Mouse (Mus musculus) limb, embryonic 13.5 days (tissue): ENCODE measurements around the gene Fbxo11. TPM values are rescaled to one million over a fixed set of nuclear protein-coding genes. Genes with fewer than 3 reads are reported as not detected.
"Not testable (repeated sequence)": the region's sequence is repeated elsewhere in the genome, so short reads cannot be mapped to it uniquely, and the experiment has no call there.

Experiments used
- ATAC-seq: fragments of 200-750 bp; cut with Nextera tagmentation; 2 replicates; pipeline ENCODE4 v1.8.0; 2017; ENCODE audit warnings: low read depth, moderate number of reproducible peaks, moderate TSS enrichment; ENCODE audit not compliant: low FRiP score
- H3K27ac ChIP-seq: fragments of 300-500 bp; sonication (generic); 2 replicates; pipeline ENCODE4 v1.5.1; 2015; ENCODE audit warnings: inconsistent platforms, mild to moderate bottlenecking, moderate library complexity
- H3K27me3 ChIP-seq: fragments of 300-500 bp; sonication (generic); 2 replicates; pipeline ENCODE4 v1.6.1; 2015; ENCODE audit warnings: mild to moderate bottlenecking, inconsistent platforms
- H3K36me3 ChIP-seq: fragments of 300-500 bp; sonication (generic); 2 replicates; pipeline ENCODE4 v1.6.1; 2015; ENCODE audit warnings: inconsistent platforms, mild to moderate bottlenecking, moderate library complexity
- H3K4me1 ChIP-seq: fragments of 300-500 bp; sonication (generic); 2 replicates; pipeline ENCODE4 v1.6.1; 2015; ENCODE audit warnings: inconsistent platforms
- H3K4me2 ChIP-seq: fragments of 300-500 bp; sonication (generic); replicated peaks from 2 replicates; pipeline ENCODE4 v1.6.1; 2015; ENCODE audit warnings: inconsistent platforms, mild to moderate bottlenecking, moderate library complexity
- H3K4me3 ChIP-seq: fragments of 300-500 bp; sonication (generic); 2 replicates; pipeline ENCODE4 v1.5.1; 2015; ENCODE audit warnings: moderate library complexity, mild to moderate bottlenecking, inconsistent platforms
- H3K9ac ChIP-seq: fragments of 300-500 bp; sonication (generic); 2 replicates; pipeline ENCODE4 v1.6.1; 2015; ENCODE audit warnings: mild to moderate bottlenecking, inconsistent platforms
- H3K9me3 ChIP-seq: fragments of 300-500 bp; sonication (generic); 2 replicates; pipeline ENCODE4 v1.6.1; 2016; ENCODE audit warnings: inconsistent platforms
- WGBS: fragments of 180-500 bp; shearing (Covaris S2); methylation state at CpG from one replicate; pipeline ENCODE4 v1.1.7; 2015; 5-methylcytosine and 5-hydroxymethylcytosine counted together
- polyA plus RNA-seq: library from polyadenylated mRNA; unstranded; fragments of >200 nt; fragmentation: Nextera tagmentation; extraction: Ambion mirVana; gene quantifications from 2 replicates; pipeline ENCODE4 v1.2.1, GENCODE M21; 2015

Gene Fbxo11
- polyA plus RNA-seq, 1 experiment from 2014 or later, result 21.1 TPM

DNA sequence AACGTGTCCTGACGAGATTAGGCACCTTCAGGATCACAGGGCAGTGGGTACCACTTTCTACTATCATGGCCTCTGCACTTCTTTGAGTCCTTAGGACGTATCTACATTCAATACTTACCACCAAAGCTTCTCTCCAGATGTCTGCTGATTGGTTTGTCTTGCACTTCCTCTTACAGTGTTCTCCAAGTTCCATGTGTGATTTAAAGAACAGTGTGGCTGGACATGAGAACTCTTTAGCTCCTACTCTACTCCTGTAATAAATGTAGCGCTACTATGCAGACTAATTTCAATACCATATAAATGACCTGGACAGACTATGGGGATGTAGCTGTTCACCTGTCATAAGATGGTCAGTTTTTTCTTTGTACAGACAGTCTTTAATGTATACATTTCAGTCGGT is 24.3 kb downstream of the Fbxo11 start:
- Histone ChIP-seq H3K9ac (no peak overlapping the region), H3K36me3 (peaks cover 4% of the 10 kb centered on the region), H3K4me2 (no peak overlapping the region), H3K27me3 (no peaks in the 10 kb centered on the region), H3K4me3 (no peak overlapping the region), H3K9me3 (no peaks in the 10 kb centered on the region), H3K4me1 (peaks cover 8% of the 10 kb centered on the region; the same call in 1 of the 2 replicates), H3K27ac (no peak overlapping the region)
- 89% methylated on average over 5 of the region's 5 CpGs for WGBS
- no peak for ATAC-seq

DNA sequence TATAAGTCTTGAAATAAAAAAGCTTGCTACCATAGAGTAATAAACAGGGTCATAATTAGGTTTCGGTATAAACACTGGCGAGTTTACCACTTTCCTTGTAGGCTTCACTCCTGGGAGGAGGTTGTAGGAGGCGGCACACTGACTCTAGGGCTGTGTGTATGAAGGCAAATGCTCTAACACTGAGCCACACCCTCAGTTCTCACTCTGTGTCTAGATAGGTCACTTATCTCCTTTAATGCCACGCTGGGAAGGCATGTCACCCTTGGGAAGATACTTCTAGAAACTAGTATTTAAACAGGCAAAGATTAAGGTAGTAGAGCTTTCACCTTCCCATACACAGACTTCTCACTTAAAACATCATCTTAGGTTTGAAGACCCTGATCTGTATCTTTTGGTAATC is 30.7 kb downstream of the Fbxo11 start:
- Histone ChIP-seq H3K4me1 (peaks cover 12% of the 10 kb centered on the region; the same call in 1 of the 2 replicates), H3K9ac (no peak overlapping the region), H3K9me3 (no peaks in the 10 kb centered on the region), H3K27ac (no peak overlapping the region), H3K36me3 (no peaks in the 10 kb centered on the region), H3K27me3 (no peaks in the 10 kb centered on the region), H3K4me3 (no peak overlapping the region), H3K4me2 (no peak overlapping the region)
- no peak for ATAC-seq
- 69% methylated on average over 4 of the region's 4 CpGs for WGBS

DNA sequence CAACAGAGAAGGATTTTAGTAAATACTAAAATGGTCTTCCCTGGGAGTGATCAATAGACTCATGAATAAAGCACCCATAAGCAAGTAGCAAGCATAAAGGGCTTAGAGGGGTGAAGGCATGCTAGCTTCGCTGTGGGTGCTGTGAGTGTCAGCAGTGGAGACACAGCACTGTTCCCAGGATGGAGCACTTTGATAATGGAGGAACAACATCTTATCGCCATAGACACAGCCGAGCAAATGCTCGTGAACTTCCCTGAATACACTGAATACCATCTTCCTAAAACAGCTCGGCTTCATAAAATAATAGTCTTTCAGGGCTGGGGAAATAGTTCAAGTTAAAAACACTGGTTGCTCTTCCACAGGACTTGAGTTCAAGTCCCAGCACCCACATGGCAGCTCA is 33.3 kb downstream of the Fbxo11 start:
- no peak for ATAC-seq
- WGBS, result 90% methylated on average over 5 of the region's 5 CpGs
- Histone ChIP-seq H3K36me3 (no peaks in the 10 kb centered on the region), H3K27me3 (no peaks in the 10 kb centered on the region), H3K9me3 (no peaks in the 10 kb centered on the region), H3K27ac (no peak overlapping the region), H3K4me1 (peaks cover 12% of the 10 kb centered on the region; the same call in 1 of the 2 replicates), H3K4me2 (no peak overlapping the region), H3K4me3 (no peak overlapping the region), H3K9ac (no peak overlapping the region)

GRCm38 (mm10) chr17:88029194-88029970 is 35.7 kb downstream of the Fbxo11 start:
- WGBS, result 86% methylated on average over 17 of the region's 17 CpGs

GRCm38 (mm10) chr17:88025227-88025626 is 39.9 kb downstream of the Fbxo11 start:
- Histone ChIP-seq H3K4me2 (no peak overlapping the region), H3K27me3 (no peaks in the 10 kb centered on the region), H3K36me3 (no peaks in the 10 kb centered on the region), H3K9ac (no peak overlapping the region), H3K4me1 (peaks cover 9% of the 10 kb centered on the region), H3K27ac (no peak overlapping the region), H3K9me3 (no peaks in the 10 kb centered on the region), H3K4me3 (no peak overlapping the region)
- no peak for ATAC-seq
- 51% methylated on average over 4 of the region's 4 CpGs for WGBS

More at GRCm38 (mm10) chr17:88029194-88029970, 35.7 kb downstream of the Fbxo11 start:
- H3K36me3 ChIP-seq, result no peaks in the 10 kb centered on the region
- H3K27ac ChIP-seq, result no peak overlapping the region
- H3K4me1 ChIP-seq, result peaks cover 18% of the 10 kb centered on the region
- H3K9me3 ChIP-seq, result no peaks in the 10 kb centered on the region
- no peaks in the 10 kb centered on the region for H3K27me3 ChIP-seq
- no peak for ATAC-seq
- H3K4me2 ChIP-seq, result no peak overlapping the region
- no peak overlapping the region for H3K4me3 ChIP-seq
- no peak overlapping the region for H3K9ac ChIP-seq

- Histone ChIP-seq H3K27me3 (no peaks in the 10 kb centered on the region), H3K4me1 (peaks cover 14% of the 10 kb centered on the region), H3K27ac (no peak overlapping the region), H3K4me3 (no peak overlapping the region), H3K9ac (no peak overlapping the region), H3K36me3 (no peaks in the 10 kb centered on the region), H3K4me2 (no peak overlapping the region), H3K9me3 (no peaks in the 10 kb centered on the region)
- no peak for ATAC-seq
- WGBS, result 84% methylated on average over 1 of the region's 1 CpGs
Measured at GRCm38 (mm10) chr17:88023924-88024323, 41.2 kb downstream of the Fbxo11 start.

DNA sequence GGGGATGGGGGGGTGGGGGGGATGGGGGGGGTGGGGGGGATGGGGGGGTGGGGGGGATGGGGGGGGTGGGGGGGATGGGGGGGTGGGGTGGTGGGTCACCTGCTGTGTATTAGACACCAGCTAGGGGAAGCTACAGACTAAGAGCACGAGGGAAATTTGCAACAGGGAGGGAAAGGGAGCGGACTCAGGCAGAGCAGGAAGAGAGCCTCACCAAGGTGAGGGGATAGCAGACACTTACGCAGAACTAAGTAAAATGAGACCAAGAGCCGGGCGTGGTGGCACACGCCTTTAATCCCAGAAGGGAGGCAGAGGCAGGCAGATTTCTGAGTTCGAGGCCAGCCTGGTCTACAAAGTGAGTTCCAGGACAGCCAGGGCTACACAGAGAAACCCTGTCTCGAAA is 49.1 kb downstream of the Fbxo11 start:
- H3K27ac ChIP-seq, ATAC-seq, H3K4me2 ChIP-seq, H3K4me3 ChIP-seq, H3K27me3 ChIP-seq, H3K9me3 ChIP-seq, H3K9ac ChIP-seq: not testable (repeated sequence)
- 89% methylated on average over 8 of the region's 8 CpGs for WGBS
- Histone ChIP-seq H3K36me3 (peaks cover 40% of the 10 kb centered on the region), H3K4me1 (peaks cover 14% of the 10 kb centered on the region; the same call in 1 of the 2 replicates)

DNA sequence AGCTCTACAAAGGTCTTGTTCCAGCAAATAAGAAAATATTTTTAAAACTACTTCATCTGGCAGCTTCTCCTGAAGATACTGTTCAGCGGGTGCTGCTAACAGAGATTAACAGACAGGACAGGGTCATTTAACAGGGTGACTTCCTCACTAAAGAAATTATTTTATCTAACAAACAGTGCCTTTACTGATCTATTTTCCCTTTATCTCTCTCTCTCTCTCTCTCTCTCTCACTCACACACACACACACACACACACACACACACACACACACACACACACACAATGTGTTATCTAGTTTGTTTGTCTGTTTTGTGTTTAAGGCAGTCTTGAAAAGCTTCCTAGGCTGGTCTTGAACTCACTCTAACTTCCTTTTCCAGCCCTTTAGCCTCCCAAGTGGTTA is 50.6 kb downstream of the Fbxo11 start:
- Histone ChIP-seq H3K9me3 (no peaks in the 10 kb centered on the region), H3K27ac (no peak overlapping the region), H3K36me3 (peaks cover 53% of the 10 kb centered on the region), H3K9ac (no peak overlapping the region), H3K4me3 (no peak overlapping the region), H3K4me1 (peaks cover 10% of the 10 kb centered on the region; the same call in 1 of the 2 replicates), H3K4me2 (no peak overlapping the region), H3K27me3 (no peaks in the 10 kb centered on the region)
- 95% methylated on average over 1 of the region's 1 CpGs for WGBS
- ATAC-seq, result no peak

DNA sequence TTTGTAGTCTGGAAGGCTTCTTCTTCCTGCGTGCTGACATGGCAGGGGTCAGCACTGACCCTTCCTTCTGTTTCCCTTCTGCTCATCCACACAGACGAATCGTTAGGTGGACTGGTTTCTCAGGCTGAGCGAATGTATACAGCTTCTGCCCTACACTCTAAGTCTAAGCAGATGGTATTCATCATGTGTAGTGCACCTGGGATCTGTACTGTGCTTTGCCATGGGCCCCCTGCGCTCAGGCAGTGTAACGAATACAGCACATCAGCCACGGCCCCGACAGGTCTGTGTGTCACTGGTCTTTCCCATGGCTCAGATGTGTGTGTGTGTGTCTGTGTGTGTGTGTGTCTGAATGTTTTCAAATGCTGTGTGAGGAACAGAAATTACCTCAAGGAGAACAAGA is 58.1 kb downstream of the Fbxo11 start:
- Histone ChIP-seq H3K36me3 (peaks cover 84% of the 10 kb centered on the region), H3K4me2 (no peak overlapping the region), H3K27ac (peak overlapping the region; percentile 28; the same call in 1 of the 2 replicates), H3K9me3 (no peaks in the 10 kb centered on the region), H3K27me3 (no peaks in the 10 kb centered on the region), H3K4me1 (no peaks in the 10 kb centered on the region), H3K4me3 (no peak overlapping the region), H3K9ac (no peak overlapping the region)
- 55% methylated on average over 8 of the region's 8 CpGs for WGBS
- ATAC-seq, result 0 out of 2 replicates have a peak, but pooled peaks have one; percentile 36

GRCm38 (mm10) chr17:88004892-88005291 is 60.2 kb downstream of the Fbxo11 start:
- H3K27ac ChIP-seq, result no peak overlapping the region
- no peaks in the 10 kb centered on the region for H3K27me3 ChIP-seq
- H3K4me1 ChIP-seq, result no peaks in the 10 kb centered on the region
- no peaks in the 10 kb centered on the region for H3K9me3 ChIP-seq
- no peak overlapping the region for H3K4me2 ChIP-seq
- no peak for ATAC-seq
- H3K4me3 ChIP-seq, result no peak overlapping the region
- WGBS, result 97% methylated on average over 1 of the region's 1 CpGs
- H3K9ac ChIP-seq, result no peak overlapping the region
- peaks cover 83% of the 10 kb centered on the region for H3K36me3 ChIP-seq

GRCm38 (mm10) chr17:87997808-87998207 is 67.3 kb downstream of the Fbxo11 start:
- Histone ChIP-seq H3K27me3 (no peaks in the 10 kb centered on the region), H3K36me3 (peaks cover 85% of the 10 kb centered on the region), H3K4me1 (no peaks in the 10 kb centered on the region), H3K9ac (no peak overlapping the region), H3K9me3 (no peaks in the 10 kb centered on the region), H3K4me2 (no peak overlapping the region), H3K27ac (no peak overlapping the region), H3K4me3 (no peak overlapping the region)
- WGBS, result 87% methylated on average over 4 of the region's 4 CpGs
- no peak for ATAC-seq

DNA sequence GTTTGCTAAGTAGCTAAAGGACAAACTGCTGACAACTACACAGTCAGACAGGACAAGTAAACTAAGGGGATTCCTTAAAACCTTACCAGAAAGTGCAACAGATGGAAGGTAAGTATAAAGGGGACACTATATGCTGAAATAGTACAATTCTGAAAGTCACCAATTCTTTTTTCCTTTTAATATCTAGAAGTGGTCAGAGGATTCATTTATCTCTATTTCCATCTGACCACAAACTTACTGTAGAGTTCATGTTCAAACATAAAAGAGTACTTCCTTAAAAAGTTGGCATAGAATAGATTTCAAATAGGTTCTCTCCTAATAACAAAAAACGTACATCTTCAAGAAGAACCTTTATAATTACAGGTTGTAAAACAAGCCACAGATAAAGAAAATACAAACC is 71.8 kb downstream of the Fbxo11 start:
- H3K27ac ChIP-seq, result no peak overlapping the region
- no peaks in the 10 kb centered on the region for H3K27me3 ChIP-seq
- H3K9me3 ChIP-seq, result no peaks in the 10 kb centered on the region
- 83% methylated on average over 1 of the region's 1 CpGs for WGBS
- no peak overlapping the region for H3K4me2 ChIP-seq
- no peak overlapping the region for H3K4me3 ChIP-seq
- H3K9ac ChIP-seq, result no peak overlapping the region
- ATAC-seq, result no peak
- no peaks in the 10 kb centered on the region for H3K4me1 ChIP-seq
- peaks cover 87% of the 10 kb centered on the region for H3K36me3 ChIP-seq

DNA sequence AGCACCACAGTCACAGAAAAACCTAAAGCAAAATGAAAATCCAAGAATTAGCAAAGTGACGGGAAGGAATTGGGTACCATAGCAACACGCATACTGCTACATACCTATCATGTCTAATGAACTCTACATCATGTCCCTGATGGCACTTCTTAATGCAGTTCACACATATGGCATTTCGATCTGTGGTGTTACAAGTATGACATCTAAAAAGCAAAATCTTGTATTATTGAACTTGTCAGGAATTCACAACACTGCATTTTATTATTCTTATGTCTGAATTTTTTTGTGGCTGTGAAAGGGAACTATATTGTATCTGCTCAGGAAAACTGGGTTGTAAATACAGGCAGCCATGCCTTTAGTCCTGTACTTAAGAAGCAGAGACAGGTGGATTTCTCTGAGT is 72.9 kb downstream of the Fbxo11 start:
- no peak overlapping the region for H3K4me3 ChIP-seq
- no peak overlapping the region for H3K4me2 ChIP-seq
- H3K4me1 ChIP-seq, result 0 out of 2 replicates have a peak, but pooled peaks cover 2% of the 10 kb centered on the region
- WGBS, result 96% methylated on average over 3 of the region's 3 CpGs
- ATAC-seq, result no peak
- H3K27me3 ChIP-seq, result no peaks in the 10 kb centered on the region
- no peak overlapping the region for H3K9ac ChIP-seq
- H3K36me3 ChIP-seq, result peaks cover 89% of the 10 kb centered on the region
- H3K27ac ChIP-seq, result no peak overlapping the region
- H3K9me3 ChIP-seq, result no peaks in the 10 kb centered on the region
